ENCODE assay signal across 15 mouse cellular contexts in the genomic region with DNA sequence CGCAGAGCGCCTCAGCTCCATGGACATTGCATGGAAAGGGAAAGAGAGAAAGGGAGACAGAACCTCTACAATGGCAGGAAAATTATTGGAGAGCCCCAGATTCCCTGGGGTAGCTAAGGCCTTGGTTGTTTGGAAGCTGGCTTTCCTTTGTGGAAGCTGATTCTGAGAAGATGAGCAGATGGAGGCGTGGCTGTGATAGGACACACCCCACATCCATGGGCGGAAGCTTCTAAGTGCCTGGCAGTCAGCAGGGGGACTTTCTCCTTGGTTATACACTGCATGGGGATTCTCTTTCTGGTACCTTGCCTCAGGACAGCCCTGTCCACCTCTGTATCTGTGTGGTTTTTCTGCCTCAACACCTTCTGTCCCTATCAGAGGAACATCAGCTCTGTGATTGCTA. TPM values are rescaled to one million over a fixed set of nuclear protein-coding genes. Genes with fewer than 3 reads are reported as not detected.
A peak's percentile ranks its signal among the peaks of the same experiment; 100 is the strongest.
DNase-seq lines count a peak whose midpoint lies in the region; ATAC-seq and TF ChIP-seq lines count a peak whose summit lies in the region.
"Had no signal": no experiment of that assay in that cellular context is flagged by ENCODE, and none has a peak within 500 bp of the region (broad histone marks: within the 10 kb centered on the region; RNA-seq: fewer than 3 reads in every experiment).

No protein-coding gene starts in this region.

- H3K36me3 ChIP-seq in midbrain, embryonic 12.5 days = peaks cover 39% of the 10 kb centered on the region
- H3K36me3 ChIP-seq in midbrain, postnatal 0 days (ENCODE audit: insufficient read depth, low read length) = peaks cover 37% of the 10 kb centered on the region
- H3K36me3 ChIP-seq in forebrain, embryonic 16.5 days (ENCODE audit: control insufficient read depth, insufficient read depth) = 0 out of 2 replicates have a peak, but pooled peaks cover 3% of the 10 kb centered on the region

- peak overlapping the region; percentile 75 for H3K27ac ChIP-seq in midbrain, embryonic 12.5 days (replicated peaks)
- no peak overlapping the region for H3K27ac ChIP-seq in midbrain, postnatal 0 days (ENCODE audit: low read depth, low read length)
- no peak overlapping the region for H3K27ac ChIP-seq in forebrain, embryonic 16.5 days (ENCODE audit: low read length)
- H3K27ac ChIP-seq: liver, embryonic 14.5 days had no signal

- no peak for DNase-seq in midbrain, postnatal 0 days (ENCODE audit: low spot score)
- peak; percentile 35 for DNase-seq in embryo, embryonic 11 days
- peak; percentile 55 for DNase-seq in retina, postnatal 1 day
- DNase-seq in T-cell, adult 2 months (ENCODE audit: low spot score) = no peak
- DNase-seq in lung, postnatal 25 days (ENCODE audit: low spot score) = no peak
- DNase-seq: cerebellum, adult 11-12 months; heart, postnatal 36 days; kidney, adult 11 months; kidney, postnatal 4 days; lung, postnatal 4 days had no signal

- no peak for ATAC-seq in midbrain, embryonic 12.5 days (ENCODE audit: low FRiP score, low read depth)
- ATAC-seq in midbrain, postnatal 0 days (ENCODE audit: low FRiP score) = no peak
- peak; percentile 18; the same call in 1 of the 2 replicates for ATAC-seq in forebrain, embryonic 16.5 days

- 73% methylated on average over 4 of the region's 4 CpGs for WGBS in midbrain, embryonic 12.5 days
- WGBS in midbrain, postnatal 0 days = 85% methylated on average over 4 of the region's 4 CpGs
- 72% methylated on average over 4 of the region's 4 CpGs for WGBS in forebrain, embryonic 16.5 days

- H3K9ac ChIP-seq in midbrain, embryonic 12.5 days (replicated peaks) = no peak overlapping the region
- H3K9ac ChIP-seq in midbrain, postnatal 0 days (replicated peaks; ENCODE audit: low read length, poor library complexity, severe bottlenecking) = no peak overlapping the region
- no peak overlapping the region for H3K9ac ChIP-seq in forebrain, embryonic 16.5 days (replicated peaks; ENCODE audit: low read depth, low read length)
- H3K9ac ChIP-seq: liver, embryonic 14.5 days had no signal

- TF ChIP-seq CTCF in midbrain, postnatal 0 days (IDR thresholded peaks at IDR 0.05) = no peak

- H3K27me3 ChIP-seq in midbrain, embryonic 12.5 days = no peaks in the 10 kb centered on the region
- H3K27me3 ChIP-seq in midbrain, postnatal 0 days (ENCODE audit: insufficient read depth, low read length) = no peaks in the 10 kb centered on the region
- no peaks in the 10 kb centered on the region for H3K27me3 ChIP-seq in forebrain, embryonic 16.5 days (replicated peaks; ENCODE audit: control insufficient read depth, insufficient read depth, low read length)

- no peak overlapping the region for H3K4me2 ChIP-seq in midbrain, embryonic 12.5 days (replicated peaks)
- no peak overlapping the region for H3K4me2 ChIP-seq in midbrain, postnatal 0 days (ENCODE audit: low read depth, low read length, poor library complexity, severe bottlenecking)
- H3K4me2 ChIP-seq in forebrain, embryonic 16.5 days (ENCODE audit: low read length) = no peak overlapping the region

- H3K4me3 ChIP-seq in midbrain, embryonic 12.5 days = no peak overlapping the region
- no peak overlapping the region for H3K4me3 ChIP-seq in midbrain, postnatal 0 days (ENCODE audit: low read depth, low read length)
- no peak overlapping the region for H3K4me3 ChIP-seq in forebrain, embryonic 16.5 days (replicated peaks; ENCODE audit: low read length)

- peaks cover 36% of the 10 kb centered on the region for H3K4me1 ChIP-seq in midbrain, embryonic 12.5 days
- 0 out of 2 replicates have a peak, but pooled peaks cover 6% of the 10 kb centered on the region for H3K4me1 ChIP-seq in midbrain, postnatal 0 days (ENCODE audit: insufficient read depth, low read length)
- peaks cover 22% of the 10 kb centered on the region for H3K4me1 ChIP-seq in forebrain, embryonic 16.5 days (replicated peaks; ENCODE audit: control insufficient read depth, insufficient read depth, low read length)

- H3K9me3 ChIP-seq in midbrain, embryonic 12.5 days = no peaks in the 10 kb centered on the region
- no peaks in the 10 kb centered on the region for H3K9me3 ChIP-seq in midbrain, postnatal 0 days (ENCODE audit: low read length)
- no peaks in the 10 kb centered on the region for H3K9me3 ChIP-seq in forebrain, embryonic 16.5 days (ENCODE audit: control insufficient read depth, low read length)

RNA-seq across cellular contexts. Expression of gene Adcyap1r1, which starts 33.4 kb away (rescaled TPM):
- polyA plus RNA-seq in midbrain, embryonic 12.5 days (2016; fragmentation: Nextera tagmentation; extraction: Ambion mirVana) = 29.8 and 30.5 TPM in 2 replicates
- 207 and 209 TPM in 2 replicates for total RNA-seq in midbrain, postnatal 0 days (2014; rRNA removed)
- 68.6 and 72.5 TPM in 2 replicates for polyA plus RNA-seq in midbrain, postnatal 0 days (2015; fragmentation: Nextera tagmentation; extraction: Ambion mirVana)
- polyA plus RNA-seq in forebrain, embryonic 16.5 days (2015; fragmentation: Nextera tagmentation; extraction: Ambion mirVana) = 33.8 and 37.9 TPM in 2 replicates
- total RNA-seq: common myeloid progenitor, adult 5-6 weeks; MEL had no signal

Comparison
In these comparisons a context has a peak if more than half of its experiments do, and no peak if none do; other contexts are left out.
1. DNase-seq: peak in embryo, embryonic 11 days (single experiment) and retina, postnatal 1 day (single experiment); none in midbrain, postnatal 0 days (single experiment), T-cell, adult 2 months (single experiment) and lung, postnatal 25 days (single experiment).